Mouse (Mus musculus) forebrain, embryonic 14.5 days (tissue): Measurements from ENCODE around the gene Setd7. TPM values are rescaled to one million over a fixed set of nuclear protein-coding genes. Genes with fewer than 3 reads are reported as not detected.
"Not testable (repeated sequence)": the region's sequence is repeated elsewhere in the genome, so short reads cannot be mapped to it uniquely, and the experiment has no call there.

Experiments
- ATAC-seq: fragments of 200-750 bp; cut with Nextera tagmentation; 2 replicates; pipeline ENCODE4 v1.8.0; 2017; ENCODE audit warnings: mild to moderate bottlenecking, moderate library complexity
- DNase-seq: peaks from one replicate; pipeline ENCODE4 v3.0.0-alpha.2; 2015; ENCODE audit warnings: low spot score
- H3K27ac ChIP-seq: fragments of 300-500 bp; sonication (generic); 2 replicates; pipeline ENCODE4 v1.5.1; 2014; ENCODE audit warnings: low read depth, mild to moderate bottlenecking, control low read depth, low read length, moderate library complexity
- H3K27me3 ChIP-seq: fragments of 300-500 bp; sonication (generic); replicated peaks from 2 replicates; pipeline ENCODE4 v1.6.1; 2014; ENCODE audit warnings: low read length, control low read depth, mixed read lengths; ENCODE audit not compliant: control insufficient read depth, insufficient read depth
- H3K36me3 ChIP-seq: fragments of 300-500 bp; sonication (generic); 2 replicates; pipeline ENCODE4 v1.6.1; 2014; ENCODE audit warnings: low read length, control low read depth; ENCODE audit not compliant: control insufficient read depth, insufficient read depth
- H3K4me1 ChIP-seq: fragments of 300-500 bp; sonication (generic); 2 replicates; pipeline ENCODE4 v1.6.1; 2014; ENCODE audit warnings: antibody characterized with exemption, low read length, control low read depth; ENCODE audit not compliant: control insufficient read depth, insufficient read depth
- H3K4me2 ChIP-seq: fragments of 300-500 bp; sonication (generic); 2 replicates; pipeline ENCODE4 v1.6.1; 2014; ENCODE audit warnings: mild to moderate bottlenecking, control low read depth, low read length
- H3K4me3 ChIP-seq: fragments of 300-500 bp; sonication (generic); 2 replicates; pipeline ENCODE4 v1.5.1; 2014; ENCODE audit warnings: low read depth, low read length, control low read depth
- H3K9ac ChIP-seq: fragments of 300-500 bp; sonication (generic); 2 replicates; pipeline ENCODE4 v1.6.1; 2014; ENCODE audit warnings: mild to moderate bottlenecking, low read length, control low read depth, moderate library complexity
- H3K9me3 ChIP-seq: fragments of 300-500 bp; sonication (generic); replicated peaks from 2 replicates; pipeline ENCODE4 v1.6.1; 2016; ENCODE audit warnings: low read length, control low read depth, mixed read lengths; ENCODE audit not compliant: control insufficient read depth
- WGBS: fragments of 180-500 bp; shearing (Covaris S2); extraction: QIAGEN DNeasy Blood & Tissue Kit; methylation state at CpG from one replicate; pipeline ENCODE4 v1.1.7; 2014; 5-methylcytosine and 5-hydroxymethylcytosine counted together
- polyA plus RNA-seq: library from polyadenylated mRNA; unstranded; fragments of >200 nt; fragmentation: Nextera tagmentation; extraction: Ambion mirVana; gene quantifications from 2 replicates; pipeline ENCODE4 v1.2.1, GENCODE M21; 2014

Gene Setd7
- polyA plus RNA-seq, 1 experiment from 2014 or later, result 3.7 TPM

- H3K36me3 ChIP-seq, result no peaks in the 10 kb centered on the region
- peak; percentile 93 for ATAC-seq
- H3K4me1 ChIP-seq, result peaks cover 11% of the 10 kb centered on the region
- peak; percentile 88 for DNase-seq
- H3K9me3 ChIP-seq, result no peaks in the 10 kb centered on the region
- no peaks in the 10 kb centered on the region for H3K27me3 ChIP-seq
- 16% methylated on average over 15 of the region's 15 CpGs for WGBS
- H3K4me3 ChIP-seq, result 0 out of 2 replicates have a peak overlapping the region, but pooled peaks have one; percentile 10
- 0 out of 2 replicates have a peak overlapping the region, but pooled peaks have one; percentile 35 for H3K27ac ChIP-seq
- peak overlapping the region; percentile 21; the same call in 1 of the 2 replicates for H3K9ac ChIP-seq
- H3K4me2 ChIP-seq, result peak overlapping the region; percentile 40
Observed at GRCm38 (mm10) chr3:51590207-51590892, 29.7 kb upstream of the Setd7 start.

GRCm38 (mm10) chr3:51587697-51588262 lies 27.1 kb upstream of the Setd7 start:
- ATAC-seq (no peak), DNase-seq (no peak)
- Histone ChIP-seq H3K4me1 (peaks cover 18% of the 10 kb centered on the region), H3K36me3 (no peaks in the 10 kb centered on the region), H3K9ac (no peak overlapping the region), H3K27me3 (no peaks in the 10 kb centered on the region), H3K4me3 (no peak overlapping the region), H3K4me2 (no peak overlapping the region), H3K27ac (no peak overlapping the region), H3K9me3 (no peaks in the 10 kb centered on the region)
- WGBS, result 57% methylated on average over 7 of the region's 7 CpGs

- H3K9me3 ChIP-seq, result no peaks in the 10 kb centered on the region
- H3K4me1 ChIP-seq, result peaks cover 7% of the 10 kb centered on the region; the same call in 1 of the 2 replicates
- H3K36me3 ChIP-seq, result no peaks in the 10 kb centered on the region
- H3K4me3 ChIP-seq, result no peak overlapping the region
- H3K4me2 ChIP-seq, result 0 out of 2 replicates have a peak overlapping the region, but pooled peaks have one; percentile 12
- peak; percentile 93 for DNase-seq
- peak overlapping the region; percentile 41; the same call in 1 of the 2 replicates for H3K9ac ChIP-seq
- H3K27ac ChIP-seq, result 0 out of 2 replicates have a peak overlapping the region, but pooled peaks have one; percentile 14
- WGBS, result 29% methylated on average over 18 of the region's 18 CpGs
- peak; percentile 90 for ATAC-seq
- no peaks in the 10 kb centered on the region for H3K27me3 ChIP-seq
Observed at GRCm38 (mm10) chr3:51583574-51584391, 23.1 kb upstream of the Setd7 start.

GRCm38 (mm10) chr3:51579243-51579642 lies 18.6 kb upstream of the Setd7 start:
- not testable (repeated sequence) for H3K9me3 ChIP-seq, H3K36me3 ChIP-seq
- WGBS, result 89% methylated on average over 4 of the region's 4 CpGs

GRCm38 (mm10) chr3:51577816-51578749 lies 17.4 kb upstream of the Setd7 start:
- peaks cover 3% of the 10 kb centered on the region; the same call in 1 of the 2 replicates for H3K4me1 ChIP-seq
- no peaks in the 10 kb centered on the region for H3K9me3 ChIP-seq
- ATAC-seq (0 out of 2 replicates have a peak, but pooled peaks have one; percentile 12), DNase-seq (no peak)
- no peak overlapping the region for H3K4me3 ChIP-seq
- H3K4me2 ChIP-seq, result no peak overlapping the region
- no peak overlapping the region for H3K27ac ChIP-seq
- 81% methylated on average over 12 of the region's 12 CpGs for WGBS
- no peaks in the 10 kb centered on the region for H3K27me3 ChIP-seq
- no peak overlapping the region for H3K9ac ChIP-seq
- H3K36me3 ChIP-seq, result no peaks in the 10 kb centered on the region

More at GRCm38 (mm10) chr3:51579243-51579642, 18.6 kb upstream of the Setd7 start:
- not testable (repeated sequence) for H3K9ac ChIP-seq, DNase-seq, ATAC-seq, H3K4me1 ChIP-seq, H3K27ac ChIP-seq, H3K4me3 ChIP-seq, H3K4me2 ChIP-seq, H3K27me3 ChIP-seq

- H3K4me3 ChIP-seq, result no peak overlapping the region
- peaks cover 3% of the 10 kb centered on the region; the same call in 1 of the 2 replicates for H3K4me1 ChIP-seq
- H3K9ac ChIP-seq, result no peak overlapping the region
- no peaks in the 10 kb centered on the region for H3K27me3 ChIP-seq
- DNase-seq (no peak), ATAC-seq (0 out of 2 replicates have a peak, but pooled peaks have one; percentile 34)
- no peaks in the 10 kb centered on the region for H3K36me3 ChIP-seq
- no peaks in the 10 kb centered on the region for H3K9me3 ChIP-seq
- H3K4me2 ChIP-seq, result no peak overlapping the region
- WGBS, result 24% methylated on average over 11 of the region's 11 CpGs
- H3K27ac ChIP-seq, result no peak overlapping the region
Observed at GRCm38 (mm10) chr3:51577359-51577758, 16.7 kb upstream of the Setd7 start.

- ATAC-seq, result no peak
- H3K4me3 ChIP-seq, result no peak overlapping the region
Observed at GRCm38 (mm10) chr3:51573915-51574314, 13.2 kb upstream of the Setd7 start.

GRCm38 (mm10) chr3:51570200-51570599 lies 9.5 kb upstream of the Setd7 start:
- Histone ChIP-seq H3K36me3 (no peaks in the 10 kb centered on the region), H3K4me1 (no peaks in the 10 kb centered on the region), H3K27ac (no peak overlapping the region), H3K4me2 (no peak overlapping the region), H3K27me3 (no peaks in the 10 kb centered on the region), H3K4me3 (no peak overlapping the region), H3K9me3 (no peaks in the 10 kb centered on the region), H3K9ac (no peak overlapping the region)
- ATAC-seq, result no peak
- no peak for DNase-seq
- 98% methylated on average over 4 of the region's 4 CpGs for WGBS

More at GRCm38 (mm10) chr3:51573915-51574314, 13.2 kb upstream of the Setd7 start:
- WGBS, result 69% methylated on average over 9 of the region's 9 CpGs
- Histone ChIP-seq H3K4me1 (peaks cover 3% of the 10 kb centered on the region; the same call in 1 of the 2 replicates), H3K9me3 (no peaks in the 10 kb centered on the region), H3K27ac (no peak overlapping the region), H3K9ac (no peak overlapping the region), H3K4me2 (no peak overlapping the region), H3K27me3 (no peaks in the 10 kb centered on the region), H3K36me3 (no peaks in the 10 kb centered on the region)
- DNase-seq, result no peak
